In genomic region chr3:27584607-27585605, GRCm38 (mm10) we compare ENCODE assay signal across 8 mouse cellular contexts.
DNase-seq lines count a peak whose midpoint lies in the region; ATAC-seq and TF ChIP-seq lines count a peak whose summit lies in the region.

No protein-coding gene starts in this region.

- H3K36me3 ChIP-seq in liver, adult 2 months (ENCODE audit: control insufficient read depth, insufficient read depth, low read length), result no peaks in the 10 kb centered on the region
- H3K36me3 ChIP-seq in liver, embryonic 11.5 days (ENCODE audit: control insufficient read depth, insufficient read depth, low read length), result no peaks in the 10 kb centered on the region
- H3K36me3 ChIP-seq in embryonic facial prominence, embryonic 15.5 days, result no peaks in the 10 kb centered on the region
- H3K36me3 ChIP-seq in kidney, postnatal 0 days (ENCODE audit: insufficient read depth, low read length), result no peaks in the 10 kb centered on the region

- peaks cover 15% of the 10 kb centered on the region; the same call in 1 of the 2 replicates for H3K79me2 ChIP-seq in liver, adult 2 months (ENCODE audit: control insufficient read depth, insufficient read depth, low read length)

- H3K4me3 ChIP-seq in liver, adult 2 months (ENCODE audit: insufficient read depth, low read depth, low read length), result no peak overlapping the region
- no peak overlapping the region for H3K4me3 ChIP-seq in liver, embryonic 11.5 days (ENCODE audit: low read depth, low read length)
- no peak overlapping the region for H3K4me3 ChIP-seq in embryonic facial prominence, embryonic 15.5 days (replicated peaks)
- no peak overlapping the region for H3K4me3 ChIP-seq in kidney, postnatal 0 days (replicated peaks; ENCODE audit: low read depth, low read length)

- peak; percentile 34 for DNase-seq in liver, adult 2 months (ENCODE audit: extremely low read depth, low read depth, low spot score)
- DNase-seq in liver, embryonic 11.5 days (ENCODE audit: low spot score), result no peak
- DNase-seq in kidney, postnatal 0 days (ENCODE audit: low spot score), result peak; percentile 36
- no peak for DNase-seq in thymus, adult 18-20 months
- DNase-seq in layer of hippocampus, adult 9-10 months (ENCODE audit: low spot score), result no peak
- no peak for DNase-seq in layer of hippocampus, adult 11-12 months (ENCODE audit: low spot score)

- H3K9me3 ChIP-seq in liver, embryonic 11.5 days (ENCODE audit: control insufficient read depth, low read length), result no peaks in the 10 kb centered on the region
- no peaks in the 10 kb centered on the region for H3K9me3 ChIP-seq in embryonic facial prominence, embryonic 15.5 days (replicated peaks)
- H3K9me3 ChIP-seq in kidney, postnatal 0 days (replicated peaks; ENCODE audit: low read length), result no peaks in the 10 kb centered on the region

- no peak for TF ChIP-seq CTCF in liver, adult 2 months (IDR thresholded peaks at IDR 0.05; ENCODE audit: low read depth, low read length)
- TF ChIP-seq CTCF in kidney, postnatal 0 days (IDR thresholded peaks at IDR 0.05; ENCODE audit: low read depth), result no peak

- TF ChIP-seq POLR2A in liver, adult 2 months (IDR thresholded peaks at IDR 0.05; ENCODE audit: extremely low read depth, insufficient read depth, low read length), result no peak

- H3K27me3 ChIP-seq in liver, adult 2 months (ENCODE audit: control insufficient read depth, insufficient read depth, low read length), result no peaks in the 10 kb centered on the region
- H3K27me3 ChIP-seq in liver, embryonic 11.5 days (replicated peaks; ENCODE audit: control insufficient read depth, insufficient read depth, low read length), result no peaks in the 10 kb centered on the region
- H3K27me3 ChIP-seq in embryonic facial prominence, embryonic 15.5 days, result no peaks in the 10 kb centered on the region
- no peaks in the 10 kb centered on the region for H3K27me3 ChIP-seq in kidney, postnatal 0 days (ENCODE audit: insufficient read depth, low read length)

- ATAC-seq in liver, embryonic 11.5 days (replicated peaks; ENCODE audit: low FRiP score), result no peak
- ATAC-seq in embryonic facial prominence, embryonic 15.5 days (ENCODE audit: insufficient number of reproducible peaks, low FRiP score, low TSS enrichment, low read depth), result no peak
- ATAC-seq in kidney, postnatal 0 days (replicated peaks; ENCODE audit: low FRiP score, low read depth), result peak; percentile 60; the same call in 1 of the 2 replicates
- ATAC-seq in neutrophil, adult 5-6 weeks (ENCODE audit: extremely low read depth, insufficient number of reproducible peaks, low FRiP score, poor library complexity, severe bottlenecking), result peak; percentile 68

- no peak overlapping the region for H3K9ac ChIP-seq in liver, adult 2 months (ENCODE audit: low read depth, low read length)
- no peak overlapping the region for H3K9ac ChIP-seq in liver, embryonic 11.5 days (ENCODE audit: low read depth, low read length)
- H3K9ac ChIP-seq in embryonic facial prominence, embryonic 15.5 days, result no peak overlapping the region
- 0 out of 2 replicates have a peak overlapping the region, but pooled peaks have one; percentile 0 for H3K9ac ChIP-seq in kidney, postnatal 0 days (ENCODE audit: low read depth, low read length)

- H3K4me1 ChIP-seq in liver, adult 2 months (ENCODE audit: control insufficient read depth, insufficient read depth, low read length), result no peaks in the 10 kb centered on the region
- H3K4me1 ChIP-seq in liver, embryonic 11.5 days (replicated peaks; ENCODE audit: control insufficient read depth, insufficient read depth, low read length), result peaks cover 3% of the 10 kb centered on the region; the same call in 1 of the 2 replicates
- peaks cover 19% of the 10 kb centered on the region for H3K4me1 ChIP-seq in embryonic facial prominence, embryonic 15.5 days
- H3K4me1 ChIP-seq in kidney, postnatal 0 days (replicated peaks; ENCODE audit: insufficient read depth, low read length), result peaks cover 6% of the 10 kb centered on the region; the same call in 1 of the 2 replicates

- H3K27ac ChIP-seq in liver, adult 2 months (replicated peaks; ENCODE audit: insufficient read depth, low read depth, low read length), result peak overlapping the region; percentile 46
- H3K27ac ChIP-seq in liver, embryonic 11.5 days (ENCODE audit: low read depth, low read length), result no peak overlapping the region
- H3K27ac ChIP-seq in embryonic facial prominence, embryonic 15.5 days (replicated peaks), result peak overlapping the region; percentile 22; the same call in 1 of the 2 replicates
- H3K27ac ChIP-seq in kidney, postnatal 0 days, result peak overlapping the region; percentile 56

- WGBS in liver, adult 2 months, result 66% methylated on average over 11 of the region's 11 CpGs
- WGBS in liver, embryonic 11.5 days, result 38% methylated on average over 11 of the region's 11 CpGs
- WGBS in embryonic facial prominence, embryonic 15.5 days, result 40% methylated on average over 11 of the region's 11 CpGs
- WGBS in kidney, postnatal 0 days, result 38% methylated on average over 11 of the region's 11 CpGs

- H3K4me2 ChIP-seq in liver, embryonic 11.5 days, result no peak overlapping the region
- H3K4me2 ChIP-seq in embryonic facial prominence, embryonic 15.5 days (replicated peaks), result no peak overlapping the region
- no peak overlapping the region for H3K4me2 ChIP-seq in kidney, postnatal 0 days (ENCODE audit: low read length)

Comparison
In these comparisons a context has a peak if more than half of its experiments do, and no peak if none do; other contexts are left out.
1. DNase-seq: peak in liver, adult 2 months (single experiment) and kidney, postnatal 0 days (single experiment); none in liver, embryonic 11.5 days (single experiment), thymus, adult 18-20 months (0 of 2), layer of hippocampus, adult 9-10 months (single experiment) and layer of hippocampus, adult 11-12 months (single experiment).
2. ATAC-seq: peak in kidney, postnatal 0 days (single experiment) and neutrophil, adult 5-6 weeks (single experiment); none in liver, embryonic 11.5 days (single experiment) and embryonic facial prominence, embryonic 15.5 days (single experiment).